Comparison of ENCODE assay signal across 14 mouse cellular contexts in genomic region chr2:72855276-72855970, GRCm38 (mm10).
DNase-seq lines count a peak whose midpoint lies in the region; ATAC-seq and TF ChIP-seq lines count a peak whose summit lies in the region.
"Had no signal": no experiment of that assay in that cellular context is flagged by ENCODE, and none has a peak within 500 bp of the region (broad histone marks: within the 10 kb centered on the region; RNA-seq: fewer than 3 reads in every experiment).

No protein-coding gene starts in this region.

- no peaks in the 10 kb centered on the region for H3K4me1 ChIP-seq in liver, postnatal 0 days (ENCODE audit: insufficient read depth)
- H3K4me1 ChIP-seq in liver, embryonic 11.5 days (replicated peaks; ENCODE audit: control insufficient read depth, insufficient read depth, low read length) = no peaks in the 10 kb centered on the region
- H3K4me1 ChIP-seq in MEL (ENCODE audit: control insufficient read depth in 1 of 2, insufficient read depth in 2 of 2, low read length in 2 of 2) = peaks cover 0 to 24% of the 10 kb centered on the region in 2 experiments; a peak in 2 of 4 replicates
- H3K4me1 ChIP-seq in intestine, postnatal 0 days (replicated peaks; ENCODE audit: control insufficient read depth, insufficient read depth, low read length) = no peaks in the 10 kb centered on the region
- H3K4me1 ChIP-seq: liver, embryonic 12.5 days; midbrain, embryonic 12.5 days; neural tube, embryonic 15.5 days had no signal

- TF ChIP-seq EP300 in liver, postnatal 0 days (IDR thresholded peaks at IDR 0.05; ENCODE audit: low read depth) = no peak
- peak; percentile 69 to 75 for TF ChIP-seq EP300 in MEL (IDR thresholded peaks at IDR 0.05; ENCODE audit: low read depth in 1 of 2, low read length in 2 of 2)

- no peak for TF ChIP-seq CTCF in liver, postnatal 0 days (IDR thresholded peaks at IDR 0.05; ENCODE audit: low read depth)
- no peak for TF ChIP-seq CTCF in MEL (IDR thresholded peaks at IDR 0.05 in 2 of 3, conservative IDR thresholded peaks at IDR 0.05 in 1 of 3; ENCODE audit: control insufficient read depth in 1 of 3, insufficient read depth in 1 of 3, low read depth in 2 of 3, low read length in 3 of 3, poor library complexity in 1 of 3, severe bottlenecking in 1 of 3)
- no peak for TF ChIP-seq CTCF in intestine, postnatal 0 days (IDR thresholded peaks at IDR 0.05; ENCODE audit: low read depth)

- no peaks in the 10 kb centered on the region for H3K9me3 ChIP-seq in liver, postnatal 0 days (ENCODE audit: low read length)
- H3K9me3 ChIP-seq in liver, embryonic 11.5 days (ENCODE audit: control insufficient read depth, low read length) = no peaks in the 10 kb centered on the region
- H3K9me3 ChIP-seq in MEL (replicated peaks; ENCODE audit: insufficient read depth, low read length) = no peaks in the 10 kb centered on the region
- H3K9me3 ChIP-seq in intestine, postnatal 0 days (ENCODE audit: control insufficient read depth) = no peaks in the 10 kb centered on the region
- H3K9me3 ChIP-seq: heart, embryonic 15.5 days; liver, embryonic 12.5 days; neural tube, embryonic 15.5 days had no signal

- no peak overlapping the region for H3K4me2 ChIP-seq in liver, postnatal 0 days (ENCODE audit: low read depth, low read length)
- no peak overlapping the region for H3K4me2 ChIP-seq in liver, embryonic 11.5 days
- H3K4me2 ChIP-seq in intestine, postnatal 0 days (replicated peaks; ENCODE audit: low read depth) = no peak overlapping the region
- H3K4me2 ChIP-seq: heart, embryonic 15.5 days; liver, embryonic 12.5 days; midbrain, embryonic 12.5 days; neural tube, embryonic 15.5 days had no signal

- WGBS in liver, postnatal 0 days (ENCODE audit: insufficient replicate concordance) = 70% methylated on average over 11 of the region's 11 CpGs
- 79% methylated on average over 11 of the region's 11 CpGs for WGBS in liver, embryonic 11.5 days
- 71% methylated on average over 11 of the region's 11 CpGs for WGBS in intestine, postnatal 0 days

- no peak for TF ChIP-seq RAD21 in MEL (IDR thresholded peaks at IDR 0.05; ENCODE audit: low read depth, low read length)

- peak; percentile 73 to 77 for DNase-seq in cerebellum, postnatal 10 days
- DNase-seq in cerebellum, adult 11-12 months = no peak
- DNase-seq in liver, postnatal 0 days = peak; percentile 4
- DNase-seq in liver, embryonic 11.5 days (ENCODE audit: low spot score) = no peak
- DNase-seq in MEL (ENCODE audit: low read depth, low spot score) = peak; percentile 76
- DNase-seq in naive thymus-derived CD4-positive, alpha-beta T cell, adult 2 months (ENCODE audit: low read depth) = peak; percentile 79
- DNase-seq in layer of hippocampus, adult 9-10 months (ENCODE audit: low spot score) = no peak
- DNase-seq: layer of hippocampus, adult 9-11 months; spleen, adult 18-20 months had no signal

- H3K27me3 ChIP-seq in liver, postnatal 0 days (ENCODE audit: insufficient read depth, low read length) = no peaks in the 10 kb centered on the region
- H3K27me3 ChIP-seq in liver, embryonic 11.5 days (replicated peaks; ENCODE audit: control insufficient read depth, insufficient read depth, low read length) = no peaks in the 10 kb centered on the region
- no peaks in the 10 kb centered on the region for H3K27me3 ChIP-seq in MEL (ENCODE audit: control insufficient read depth in 1 of 2, insufficient read depth in 2 of 2, low read length in 2 of 2)
- no peaks in the 10 kb centered on the region for H3K27me3 ChIP-seq in intestine, postnatal 0 days (replicated peaks; ENCODE audit: control insufficient read depth, insufficient read depth, low read length)
- H3K27me3 ChIP-seq: heart, embryonic 15.5 days; liver, embryonic 12.5 days; midbrain, embryonic 12.5 days; neural tube, embryonic 15.5 days had no signal

- no peaks in the 10 kb centered on the region for H3K36me3 ChIP-seq in liver, postnatal 0 days (replicated peaks; ENCODE audit: insufficient read depth, low read length)
- H3K36me3 ChIP-seq in liver, embryonic 11.5 days (ENCODE audit: control insufficient read depth, insufficient read depth, low read length) = no peaks in the 10 kb centered on the region
- peaks cover 0 to 16% of the 10 kb centered on the region in 2 experiments; a peak in 2 of 4 replicates for H3K36me3 ChIP-seq in MEL (ENCODE audit: control insufficient read depth in 1 of 2, insufficient read depth in 2 of 2, low read length in 2 of 2)
- no peaks in the 10 kb centered on the region for H3K36me3 ChIP-seq in intestine, postnatal 0 days (ENCODE audit: control insufficient read depth, insufficient read depth)
- H3K36me3 ChIP-seq: heart, embryonic 15.5 days; liver, embryonic 12.5 days; midbrain, embryonic 12.5 days; neural tube, embryonic 15.5 days had no signal

- no peak overlapping the region for H3K9ac ChIP-seq in liver, postnatal 0 days (replicated peaks)
- H3K9ac ChIP-seq in liver, embryonic 11.5 days (ENCODE audit: low read depth, low read length) = no peak overlapping the region
- peak overlapping the region; percentile 9; the same call in 1 of the 2 replicates for H3K9ac ChIP-seq in MEL (ENCODE audit: control insufficient read depth, low read depth, low read length, poor library complexity, severe bottlenecking)
- H3K9ac ChIP-seq in intestine, postnatal 0 days (ENCODE audit: low read depth, low read length) = no peak overlapping the region
- H3K9ac ChIP-seq: heart, embryonic 15.5 days; liver, embryonic 12.5 days; midbrain, embryonic 12.5 days; neural tube, embryonic 15.5 days had no signal

- no peak for TF ChIP-seq POLR2A in MEL (IDR thresholded peaks at IDR 0.05; ENCODE audit: control insufficient read depth in 1 of 2, insufficient read depth in 1 of 2, low read depth in 1 of 2, low read length in 2 of 2, poor library complexity in 1 of 2)

- no peak overlapping the region for H3K27ac ChIP-seq in liver, postnatal 0 days (ENCODE audit: low read depth)
- H3K27ac ChIP-seq in liver, embryonic 11.5 days (ENCODE audit: low read depth, low read length) = no peak overlapping the region
- H3K27ac ChIP-seq in MEL (ENCODE audit: control insufficient read depth, low read depth, low read length) = peak overlapping the region; percentile 47
- H3K27ac ChIP-seq in intestine, postnatal 0 days (ENCODE audit: low read depth, low read length) = no peak overlapping the region
- H3K27ac ChIP-seq: heart, embryonic 15.5 days; liver, embryonic 12.5 days; midbrain, embryonic 12.5 days; neural tube, embryonic 15.5 days had no signal

- H3K4me3 ChIP-seq in liver, postnatal 0 days (ENCODE audit: low read depth, low read length) = no peak overlapping the region
- no peak overlapping the region for H3K4me3 ChIP-seq in liver, embryonic 11.5 days (ENCODE audit: low read depth, low read length)
- H3K4me3 ChIP-seq in MEL (ENCODE audit: control insufficient read depth in 1 of 2, insufficient read depth in 1 of 2, low read depth in 2 of 2, low read length in 2 of 2) = no peak overlapping the region
- no peak overlapping the region for H3K4me3 ChIP-seq in intestine, postnatal 0 days (ENCODE audit: low read depth, low read length)
- H3K4me3 ChIP-seq: heart, embryonic 15.5 days; liver, embryonic 12.5 days; midbrain, embryonic 12.5 days; neural tube, embryonic 15.5 days had no signal

- no peaks in the 10 kb centered on the region for H3K79me2 ChIP-seq in MEL (ENCODE audit: control insufficient read depth, insufficient read depth, low read length, poor library complexity)

- no peak for ATAC-seq in liver, postnatal 0 days
- no peak for ATAC-seq in liver, embryonic 11.5 days (replicated peaks; ENCODE audit: low FRiP score)
- no peak for ATAC-seq in intestine, postnatal 0 days
- ATAC-seq: liver, embryonic 12.5 days had no signal

TF ChIP-seq in MEL, 35 proteins besides CTCF, POLR2A, EP300 and RAD21 (continues in another document):
- TF ChIP-seq MXI1 (IDR thresholded peaks at IDR 0.05; ENCODE audit: low read depth, low read length) = peak; percentile 71
- TF ChIP-seq BHLHE40 (IDR thresholded peaks at IDR 0.05; ENCODE audit: borderline replicate concordance, low read depth, low read length) = peak; percentile 99
- peak; percentile 82 for TF ChIP-seq USF1 (IDR thresholded peaks at IDR 0.05; ENCODE audit: low read depth, low read length)
- no peak for TF ChIP-seq MAFK (IDR thresholded peaks at IDR 0.05; ENCODE audit: borderline replicate concordance, low read depth, low read length)
- TF ChIP-seq SMC3 (IDR thresholded peaks at IDR 0.05; ENCODE audit: low read depth, low read length) = no peak
- no peak for TF ChIP-seq TAL1 (IDR thresholded peaks at IDR 0.05; ENCODE audit: low read length)
- no peak for TF ChIP-seq GABPA (IDR thresholded peaks at IDR 0.05; ENCODE audit: low read depth, low read length)
- TF ChIP-seq SIN3A (IDR thresholded peaks at IDR 0.05; ENCODE audit: low read length) = peak; percentile 64
- 0 out of 4 replicates have a peak, but pooled peaks of 1 of the 2 experiments have one; percentile 39 for TF ChIP-seq USF2 (IDR thresholded peaks at IDR 0.05; ENCODE audit: borderline replicate concordance in 1 of 2, insufficient read depth in 1 of 2, low read depth in 1 of 2, low read length in 2 of 2)
- peak; percentile 77 for TF ChIP-seq ZNF384 (IDR thresholded peaks at IDR 0.05; ENCODE audit: low read depth, low read length)
- TF ChIP-seq POLR2AphosphoS5 (IDR thresholded peaks at IDR 0.05; ENCODE audit: borderline replicate concordance, low read depth, low read length) = no peak
- TF ChIP-seq NELFE (IDR thresholded peaks at IDR 0.05; ENCODE audit: low read depth, low read length) = no peak
- TF ChIP-seq MYC (IDR thresholded peaks at IDR 0.05; ENCODE audit: low read depth, low read length) = peak; percentile 88
- TF ChIP-seq NRF1 (IDR thresholded peaks at IDR 0.05; ENCODE audit: insufficient read depth, low read depth, low read length, poor library complexity, severe bottlenecking) = peak; percentile 78
- no peak for TF ChIP-seq MYB (IDR thresholded peaks at IDR 0.05; ENCODE audit: low read depth, low read length)
- no peak for TF ChIP-seq MAZ (IDR thresholded peaks at IDR 0.05; ENCODE audit: low read depth, low read length)
- peak; percentile 88 for TF ChIP-seq MAX (IDR thresholded peaks at IDR 0.05; ENCODE audit: low read length)
- TF ChIP-seq ZKSCAN1 (IDR thresholded peaks at IDR 0.05; ENCODE audit: low read depth, low read length) = no peak
- peak; percentile 70 for TF ChIP-seq ETS1 (IDR thresholded peaks at IDR 0.05; ENCODE audit: low read depth, low read length)
- no peak for TF ChIP-seq ZMIZ1 (IDR thresholded peaks at IDR 0.05; ENCODE audit: low read depth, low read length)
- no peak for TF ChIP-seq JUND (IDR thresholded peaks at IDR 0.05; ENCODE audit: low read depth, low read length)
- no peak for TF ChIP-seq HCFC1 (IDR thresholded peaks at IDR 0.05; ENCODE audit: low read depth, low read length)
- no peak for TF ChIP-seq MEF2A (IDR thresholded peaks at IDR 0.05; ENCODE audit: extremely low read depth, insufficient replicate concordance, low read depth, low read length, poor library complexity, severe bottlenecking)
- TF ChIP-seq TCF12 (IDR thresholded peaks at IDR 0.05; ENCODE audit: low read depth, low read length) = peak; percentile 27; the same call in 1 of the 2 replicates
- TF ChIP-seq GATA1 (IDR thresholded peaks at IDR 0.05; ENCODE audit: low read depth, low read length) = peak; percentile 74

Comparison
In these comparisons a context has a peak if more than half of its experiments do, and no peak if none do; other contexts are left out.
1. DNase-seq: peak in cerebellum, postnatal 10 days (2 of 2), liver, postnatal 0 days (single experiment), MEL (single experiment) and naive thymus-derived CD4-positive, alpha-beta T cell, adult 2 months (single experiment); none in cerebellum, adult 11-12 months (single experiment), liver, embryonic 11.5 days (single experiment) and layer of hippocampus, adult 9-10 months (single experiment).